Mouse (Mus musculus): ENCODE data around the gene Napa.
A peak's percentile ranks its signal among the peaks of the same experiment; 100 is the strongest.

Napa gene

DNA sequence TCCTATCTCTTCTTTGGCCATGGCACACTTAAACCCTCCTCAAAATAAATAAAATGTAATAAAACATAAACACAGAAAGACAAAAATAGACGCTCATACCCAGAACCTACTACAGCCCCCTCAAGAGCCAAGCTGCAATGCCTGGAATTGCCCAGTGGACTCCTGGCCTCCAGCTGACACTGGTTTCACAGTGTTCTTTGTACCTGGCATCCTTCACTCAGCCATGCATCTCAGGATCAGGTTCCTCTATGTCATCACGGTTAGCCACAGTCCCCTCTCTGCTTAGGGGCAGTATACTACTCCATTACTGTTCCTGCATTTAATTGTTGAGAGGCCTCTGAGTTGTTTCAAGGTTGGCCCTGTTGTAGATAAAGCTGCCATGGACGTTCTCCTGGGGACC is 34.7 kb downstream of the Napa start:
- DNase-seq (ENCODE audit: low spot score), result no peak

DNA sequence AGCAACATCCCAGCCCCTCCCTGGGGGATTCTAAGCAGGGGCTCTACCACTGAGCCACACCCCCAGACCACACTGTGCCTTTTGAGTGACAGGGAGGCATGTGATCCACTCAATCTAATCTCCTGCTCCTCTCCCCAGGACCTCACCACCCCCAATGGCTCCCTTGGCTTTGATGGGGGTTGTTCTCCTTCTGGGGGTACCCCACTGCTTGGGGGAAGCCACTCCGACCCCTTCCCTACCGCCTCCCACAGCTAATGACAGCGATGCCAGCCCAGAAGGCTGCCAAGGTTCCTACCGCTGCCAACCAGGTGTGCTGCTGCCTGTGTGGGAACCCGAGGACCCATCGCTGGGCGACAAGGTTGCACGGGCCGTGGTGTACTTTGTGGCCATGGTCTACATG is 35.4 kb downstream of the Napa start:
- DNase-seq (ENCODE audit: low spot score), result no peak

DNA sequence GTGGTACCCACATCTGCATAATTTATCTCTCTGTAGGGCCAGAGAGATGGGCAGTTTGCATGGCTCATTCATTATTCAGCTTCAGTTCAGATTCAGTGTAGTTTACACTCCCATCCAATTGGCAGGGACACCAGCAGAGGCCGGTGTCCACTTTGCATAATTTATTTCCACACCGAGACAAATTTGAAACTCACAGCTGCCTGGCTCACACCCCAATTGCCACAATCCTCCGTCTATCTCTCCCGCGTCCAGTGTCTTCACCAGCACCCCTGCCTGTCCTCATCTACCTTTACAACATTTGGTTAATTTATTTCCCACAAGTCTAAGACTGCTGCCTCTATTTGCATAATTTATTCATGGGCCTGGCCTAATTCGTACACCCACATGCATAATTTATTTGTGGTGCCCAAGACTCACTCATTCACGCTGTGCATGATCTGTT is 36.7 kb downstream of the Napa start:
- DNase-seq (ENCODE audit: low spot score), result no peak

DNA sequence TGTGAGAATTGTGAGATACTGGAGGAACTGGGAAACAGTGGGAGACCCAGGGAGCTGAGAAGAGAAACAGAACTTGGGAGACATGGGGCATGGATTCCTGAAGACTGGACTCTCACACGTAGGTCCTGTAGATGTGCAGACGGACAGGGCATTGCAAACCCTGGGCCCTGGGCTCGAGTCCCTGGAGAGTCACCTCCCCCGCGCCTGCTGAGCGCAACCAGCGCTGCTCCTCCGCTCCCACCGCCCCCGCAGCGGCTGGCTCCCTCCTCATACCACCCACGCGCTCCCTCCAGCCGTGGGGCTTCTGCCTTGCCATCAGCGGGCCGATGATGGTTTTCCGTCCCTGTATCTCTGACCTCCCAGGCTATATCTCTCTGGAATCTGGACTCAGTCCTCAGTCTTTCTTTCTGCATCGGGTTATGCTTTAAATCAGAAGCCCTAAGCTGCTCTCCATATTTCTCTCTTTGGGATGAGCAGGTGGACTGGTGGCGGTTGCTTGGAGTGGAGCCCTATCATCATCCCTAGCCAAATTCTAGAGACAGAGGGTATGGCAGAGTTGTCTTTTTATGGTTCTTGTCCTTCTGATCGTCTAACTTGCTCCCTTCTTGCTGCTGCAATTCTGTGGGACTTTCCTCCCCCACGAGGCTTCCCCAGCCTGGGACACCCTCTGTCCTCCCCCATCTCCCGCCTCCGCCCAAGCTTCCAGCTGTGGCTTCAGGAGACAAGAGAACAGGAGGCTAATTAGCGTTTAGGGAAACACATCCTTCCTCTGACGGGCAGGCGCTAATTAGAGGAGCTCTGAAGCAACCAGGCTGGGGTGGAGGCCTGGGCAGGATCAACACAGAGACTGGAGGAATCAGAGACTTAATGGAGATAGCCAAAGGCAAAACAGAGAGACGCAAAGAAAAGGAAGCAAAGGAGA is 48.5 kb downstream of the Napa start:
- no peak for DNase-seq (ENCODE audit: low spot score)

DNA sequence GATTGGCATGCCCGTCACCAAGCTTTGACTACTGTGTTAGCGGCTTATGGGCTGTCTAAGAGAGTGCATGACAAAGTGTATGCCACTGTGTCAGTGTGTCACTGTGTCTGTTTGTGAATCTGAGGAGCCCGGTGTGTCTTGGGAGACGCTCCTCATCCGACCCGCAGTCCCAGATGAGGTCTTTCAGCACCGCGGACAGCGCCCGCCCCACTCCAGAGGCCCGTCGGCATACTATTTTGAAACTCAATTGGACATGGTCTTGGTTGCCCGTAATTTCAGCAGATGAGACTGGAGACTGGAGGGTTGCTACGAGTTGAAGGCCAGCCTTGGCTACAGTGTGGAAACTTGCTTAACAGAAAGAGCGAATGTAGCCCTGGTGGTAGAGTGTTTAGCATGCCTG is 49.4 kb downstream of the Napa start:
- peak; percentile 49 for DNase-seq (ENCODE audit: low spot score)

DNA sequence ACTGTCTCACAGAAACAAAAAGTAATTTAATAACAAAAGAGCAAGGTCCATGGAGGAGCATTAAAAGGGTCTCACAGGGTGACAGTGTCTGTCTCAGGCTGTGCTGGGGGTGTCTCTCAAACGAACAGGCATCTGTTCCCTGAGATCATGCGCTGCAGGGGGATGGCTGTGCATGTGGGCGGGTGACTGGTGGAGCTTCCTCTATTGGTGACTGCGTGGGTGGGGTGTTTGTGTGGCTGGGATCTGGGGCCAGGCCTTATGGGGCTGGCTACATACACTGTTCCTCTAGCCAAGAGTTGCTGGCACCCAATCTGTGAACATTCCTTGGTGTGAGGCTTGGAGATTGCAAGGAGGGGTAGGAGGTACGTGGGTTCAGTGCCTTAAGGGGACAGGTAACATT is 51.0 kb downstream of the Napa start:
- no peak for DNase-seq (ENCODE audit: low spot score)

DNA sequence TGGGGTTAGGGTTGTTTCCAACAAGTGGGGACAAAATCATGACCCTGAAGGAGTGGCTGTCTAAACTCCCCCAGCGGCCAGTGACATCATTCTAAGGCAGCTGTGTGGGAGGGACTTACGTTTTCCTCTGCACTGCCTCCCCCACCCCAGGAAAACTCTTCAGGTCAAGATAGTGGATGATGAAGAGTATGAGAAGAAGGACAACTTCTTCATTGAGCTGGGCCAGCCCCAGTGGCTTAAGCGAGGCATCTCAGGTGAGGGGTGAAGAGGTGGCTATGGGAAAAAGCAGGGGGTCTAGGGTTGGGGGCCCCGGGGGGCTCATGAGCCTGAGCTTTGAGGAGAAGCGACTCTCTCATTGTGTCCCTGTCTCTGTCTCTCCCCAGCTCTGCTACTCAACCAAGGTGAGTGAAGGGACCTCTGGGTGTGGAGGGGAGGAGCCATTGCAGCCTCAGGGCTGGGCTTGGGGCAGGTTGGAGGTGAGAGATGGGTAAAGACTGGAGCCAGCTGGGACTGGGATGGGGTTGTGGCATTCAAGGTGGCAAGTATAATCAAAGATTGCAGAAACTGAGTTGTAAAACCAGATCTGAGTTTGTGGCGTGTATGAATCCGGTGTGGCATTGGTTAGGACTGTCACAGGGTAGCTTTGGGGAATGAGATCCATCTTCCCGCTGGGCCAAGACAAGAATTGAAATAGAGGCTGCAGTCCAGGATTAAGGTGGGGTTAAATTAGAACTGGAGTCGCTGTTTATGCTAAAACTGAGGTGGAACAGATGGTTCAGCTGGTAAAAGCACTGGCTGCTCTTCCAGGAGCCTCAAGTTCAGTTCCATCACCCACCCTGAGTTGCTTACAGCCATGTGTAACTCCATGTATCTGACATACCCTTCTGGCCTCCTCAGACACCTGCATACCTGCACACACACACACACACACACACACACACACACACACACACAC is 52.2 kb downstream of the Napa start:
- DNase-seq (ENCODE audit: low spot score), result no peak

DNA sequence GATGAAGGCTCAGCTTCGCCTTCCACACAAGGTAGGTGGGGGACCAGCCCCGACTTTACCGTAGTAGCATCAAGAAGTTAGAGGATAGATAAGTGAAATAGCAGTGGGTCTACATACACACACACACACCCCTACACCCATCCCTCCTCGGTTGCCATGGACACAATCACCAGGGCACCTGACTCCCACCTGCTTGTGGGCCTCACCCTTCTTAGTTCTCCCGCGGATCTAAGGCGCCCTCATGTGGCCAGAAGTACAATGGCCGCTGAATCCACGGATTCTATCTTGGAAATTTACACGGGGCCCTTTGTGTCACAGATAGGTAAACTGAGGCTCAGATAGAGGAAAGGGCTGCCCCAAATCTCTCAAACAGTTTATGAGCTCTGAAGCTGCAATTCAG is 55.3 kb downstream of the Napa start:
- DNase-seq (ENCODE audit: low spot score), result no peak

DNA sequence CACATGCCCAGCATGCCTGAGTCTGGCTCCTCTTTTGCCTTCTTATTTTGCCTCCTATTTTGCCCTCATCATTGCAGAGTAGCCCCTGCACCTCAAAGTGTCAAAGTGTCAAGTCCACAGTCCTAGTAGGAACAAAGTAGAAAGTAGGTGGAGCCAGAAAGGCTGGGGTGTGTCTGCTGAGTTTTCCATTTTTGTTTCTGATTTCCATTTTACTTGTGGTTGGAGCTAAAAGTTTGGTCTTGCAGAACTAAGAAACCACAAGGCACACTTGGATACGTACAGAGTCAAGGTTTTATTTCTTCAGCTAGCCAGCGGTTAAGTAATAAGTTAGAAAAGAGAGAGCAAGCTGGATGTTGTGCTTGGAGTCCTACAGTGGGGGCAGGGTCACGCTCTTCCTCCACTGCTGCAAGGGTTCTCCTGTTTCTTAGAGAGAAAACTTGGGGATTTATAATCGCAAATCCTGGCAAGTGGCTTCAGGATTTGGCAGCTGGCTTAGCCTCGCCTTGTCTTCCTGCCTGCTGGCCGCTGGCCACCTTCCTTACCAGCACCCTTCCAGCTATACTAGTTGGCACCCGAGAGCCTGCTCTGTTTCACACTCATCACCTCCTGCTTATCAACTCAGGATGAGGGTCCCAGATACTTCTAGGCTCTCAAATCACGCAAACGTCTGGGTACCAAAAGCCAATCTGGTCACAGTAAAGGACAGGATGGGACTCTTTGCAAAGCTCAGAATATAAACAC is 57.0 kb downstream of the Napa start:
- no peak for DNase-seq (ENCODE audit: low spot score)

DNA sequence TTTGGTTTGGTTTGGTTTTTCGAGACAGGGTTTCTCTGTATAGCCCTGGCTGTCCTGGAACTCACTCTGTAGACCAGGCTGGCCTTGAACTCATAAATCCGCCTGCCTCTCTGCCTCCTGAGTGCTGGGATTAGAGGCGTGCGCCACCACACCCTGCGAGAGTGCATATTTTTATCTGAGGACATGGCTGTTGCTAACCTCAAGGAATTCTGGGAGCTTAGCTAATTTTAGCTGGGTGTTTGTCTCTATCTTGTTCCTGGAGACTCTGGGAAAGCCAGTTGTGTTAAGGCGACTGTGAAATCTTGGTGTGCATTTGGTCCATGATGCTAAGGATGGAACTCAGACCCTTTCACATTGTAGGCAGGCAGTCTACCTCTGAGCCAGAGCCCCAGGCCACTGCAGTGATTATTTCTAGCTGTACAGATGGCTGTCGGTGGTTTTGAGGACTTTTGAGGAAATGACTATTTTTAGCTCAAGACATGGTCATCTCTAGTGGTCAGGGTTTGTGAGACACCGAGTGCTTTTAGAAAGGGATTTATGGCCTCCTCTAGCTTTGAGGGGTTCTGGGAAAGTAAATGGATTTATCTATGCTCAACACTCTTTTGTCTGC is 58.0 kb downstream of the Napa start:
- DNase-seq (ENCODE audit: low spot score), result no peak

DNA sequence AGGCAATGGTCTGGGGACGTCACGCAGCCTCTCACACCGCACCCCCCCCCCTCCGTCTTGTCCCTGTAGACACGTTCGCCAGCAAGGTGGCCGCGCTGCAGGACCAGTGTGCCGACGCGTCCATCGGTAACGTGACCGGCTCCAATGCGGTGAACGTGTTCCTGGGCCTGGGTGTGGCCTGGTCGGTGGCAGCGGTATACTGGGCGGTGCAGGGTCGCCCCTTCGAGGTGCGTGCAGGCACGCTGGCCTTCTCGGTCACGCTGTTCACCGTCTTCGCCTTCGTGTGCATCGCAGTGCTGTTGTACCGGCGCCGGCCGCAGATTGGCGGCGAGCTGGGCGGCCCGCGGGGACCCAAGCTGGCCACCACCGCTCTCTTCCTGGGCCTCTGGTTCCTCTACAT is 60.5 kb downstream of the Napa start:
- no peak for DNase-seq (ENCODE audit: low spot score)

DNA sequence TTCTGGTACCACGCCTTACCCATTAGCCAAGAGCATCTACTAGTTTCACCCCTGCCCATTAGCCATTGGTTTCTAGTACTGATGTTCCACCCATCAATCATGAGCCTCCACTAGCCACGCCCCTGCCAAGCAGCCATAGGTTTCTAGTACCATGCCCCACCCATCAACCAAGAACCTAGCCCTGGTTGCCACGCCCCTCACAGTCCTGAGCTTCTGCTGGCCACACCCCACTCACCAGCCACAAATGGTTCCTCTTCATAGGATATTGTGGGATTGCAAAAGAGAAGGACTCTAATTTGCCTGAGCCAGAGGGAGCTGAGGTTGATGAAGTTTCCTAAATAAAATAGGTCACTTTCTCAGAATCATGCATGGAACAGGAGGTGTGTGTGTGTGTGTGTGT is 62.4 kb downstream of the Napa start:
- no peak for DNase-seq (ENCODE audit: low spot score)

DNA sequence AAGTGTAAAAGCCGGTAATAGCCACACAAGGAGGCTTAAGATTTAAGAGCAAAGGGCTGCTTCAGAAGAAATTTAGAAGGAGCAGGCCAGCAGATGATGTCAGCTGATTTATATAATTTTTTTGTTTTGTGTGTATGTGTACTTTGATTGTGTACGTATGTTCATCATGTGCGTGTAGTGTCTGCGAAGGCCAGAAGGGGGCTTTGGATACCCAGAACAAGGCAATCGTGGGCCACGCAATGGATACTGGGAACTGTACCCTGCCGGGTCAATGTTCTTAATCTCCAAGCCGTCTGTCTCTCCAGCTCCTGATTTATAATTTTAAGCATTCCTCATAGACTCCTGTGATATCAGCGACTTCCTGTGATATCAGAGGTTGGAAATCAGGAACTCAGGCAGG is 63.0 kb downstream of the Napa start:
- DNase-seq (ENCODE audit: low spot score), result no peak

DNA sequence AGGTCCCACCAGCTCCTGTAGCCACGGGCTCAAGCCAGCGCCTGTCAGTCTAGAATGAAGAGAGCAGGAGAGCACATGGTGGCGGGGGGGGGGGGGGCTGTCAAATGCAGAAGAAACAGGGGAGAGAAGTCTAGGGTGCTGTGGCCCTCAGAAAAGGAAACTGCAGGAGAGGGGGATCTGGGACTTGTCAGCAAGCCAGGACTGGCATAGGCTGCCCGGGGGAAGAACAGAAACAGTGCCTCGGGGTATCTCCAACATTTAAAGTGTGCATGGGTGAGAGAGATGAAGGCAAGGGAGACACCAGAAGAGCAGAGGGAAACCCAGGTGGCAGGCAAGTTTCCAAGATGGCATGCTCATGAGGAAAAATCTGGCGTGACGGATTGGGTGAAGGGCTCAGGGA is 63.8 kb downstream of the Napa start:
- DNase-seq (ENCODE audit: low spot score), result no peak
